Mouse (Mus musculus) embryo, embryonic 9.5 days (tissue): ENCODE measurements around the gene Acly.

Experiments used
- DNase-seq: peaks from one replicate; pipeline ENCODE4 v3.0.0-alpha.2; 2017; ENCODE audit errors: extremely low spot score

Acly gene

GRCm38 (mm10) chr11:100510556-100510955 is 17.2 kb downstream of the Acly start:
- no peak for DNase-seq

GRCm38 (mm10) chr11:100505997-100506396 is 21.8 kb downstream of the Acly start:
- no peak for DNase-seq

- DNase-seq, result no peak
Measured at GRCm38 (mm10) chr11:100504990-100505660, 22.7 kb downstream of the Acly start.

GRCm38 (mm10) chr11:100501321-100501720 is 26.5 kb downstream of the Acly start:
- no peak for DNase-seq

GRCm38 (mm10) chr11:100500651-100501050 is 27.1 kb downstream of the Acly start:
- no peak for DNase-seq

- no peak for DNase-seq
Measured at GRCm38 (mm10) chr11:100500241-100500640, 27.6 kb downstream of the Acly start.

GRCm38 (mm10) chr11:100493771-100494170 is 34.0 kb downstream of the Acly start:
- no peak for DNase-seq

- no peak for DNase-seq
Measured at GRCm38 (mm10) chr11:100490951-100491350, 36.8 kb downstream of the Acly start.

GRCm38 (mm10) chr11:100485801-100486538 is 41.8 kb downstream of the Acly start:
- DNase-seq, result no peak

GRCm38 (mm10) chr11:100484461-100484860 is 43.3 kb downstream of the Acly start:
- DNase-seq, result no peak

GRCm38 (mm10) chr11:100479152-100479551 is 48.6 kb downstream of the Acly start:
- no peak for DNase-seq

GRCm38 (mm10) chr11:100476281-100476680 is 51.5 kb downstream of the Acly start:
- DNase-seq, result no peak

- DNase-seq, result no peak
Measured at GRCm38 (mm10) chr11:100472935-100473295, 54.9 kb downstream of the Acly start.

- DNase-seq, result peak; percentile 93
Measured at GRCm38 (mm10) chr11:100472197-100472934, 55.4 kb downstream of the Acly start, which contains the start of gene Klhl11. Gene Klhl11 (minus strand): TSS chr11:100472741.

GRCm38 (mm10) chr11:100471352-100472196 is 56.2 kb downstream of the Acly start:
- no peak for DNase-seq

GRCm38 (mm10) chr11:100465833-100466232 is 62.0 kb downstream of the Acly start:
- DNase-seq, result no peak

- no peak for DNase-seq
Measured at GRCm38 (mm10) chr11:100465229-100465792, 62.5 kb downstream of the Acly start.

- DNase-seq, result no peak
Measured at GRCm38 (mm10) chr11:100462699-100463098, 65.1 kb downstream of the Acly start.

- no peak for DNase-seq
Measured at GRCm38 (mm10) chr11:100457711-100458110, 70.1 kb downstream of the Acly start.

GRCm38 (mm10) chr11:100457247-100457646 is 70.6 kb downstream of the Acly start:
- no peak for DNase-seq

- no peak for DNase-seq
Measured at GRCm38 (mm10) chr11:100442625-100443024, 85.2 kb downstream of the Acly start.
